Mouse (Mus musculus): ENCODE measurements at regions not wholly inside any gene's neighbourhood (a gene's known extent, or its start where the extent isn't known, plus 50 kb on each side); places are given as distances from the start of the nearest gene placed in this dataset.

DNA sequence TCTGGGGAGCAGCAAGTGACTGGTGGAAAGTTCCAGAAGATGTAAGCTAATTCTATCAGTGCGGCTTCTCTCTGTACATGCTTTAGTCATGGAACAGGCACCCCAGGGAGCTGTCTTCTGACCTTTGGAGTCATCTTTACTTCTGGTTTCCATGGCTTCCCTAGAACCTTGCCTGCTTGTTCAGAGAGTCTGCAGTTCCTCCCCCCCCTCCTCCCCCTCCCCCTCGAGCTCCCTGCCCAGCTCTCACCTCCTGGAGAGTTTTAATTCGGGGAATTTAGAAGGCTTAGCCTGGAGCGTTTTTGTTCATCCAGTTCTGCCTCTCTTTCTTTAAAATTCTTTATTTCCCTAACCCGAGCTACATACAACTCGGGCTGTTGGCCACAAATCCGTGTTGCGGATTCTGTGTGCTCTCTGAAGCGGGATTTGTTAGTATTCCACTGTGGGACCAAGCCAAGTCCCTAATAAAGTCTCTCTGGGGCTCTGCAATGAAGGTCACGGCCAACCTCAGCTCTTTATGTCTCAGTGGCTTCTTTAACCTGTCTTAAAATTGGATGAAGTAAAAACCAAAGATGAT, 414.6 kb upstream of the Mki67 start:
- Histone ChIP-seq H3K27ac (ENCODE audit: control insufficient read depth, low read depth, low read length) (no peak overlapping the region), H3K9me3 (replicated peaks; ENCODE audit: insufficient read depth, low read length) (no peaks in the 10 kb centered on the region), H3K36me3 (ENCODE audit: control insufficient read depth in 1 of 2, insufficient read depth in 2 of 2, low read length in 2 of 2) (no peaks in the 10 kb centered on the region), H3K4me3 (ENCODE audit: control insufficient read depth in 1 of 2, insufficient read depth in 1 of 2, low read depth in 2 of 2, low read length in 2 of 2) (no peak overlapping the region), H3K4me1 (ENCODE audit: control insufficient read depth in 1 of 2, insufficient read depth in 2 of 2, low read length in 2 of 2) (no peaks in the 10 kb centered on the region), H3K27me3 (ENCODE audit: control insufficient read depth in 1 of 2, insufficient read depth in 2 of 2, low read length in 2 of 2) (no peaks in the 10 kb centered on the region), H3K79me2 (ENCODE audit: control insufficient read depth, insufficient read depth, low read length, poor library complexity) (no peaks in the 10 kb centered on the region), H3K9ac (ENCODE audit: control insufficient read depth, low read depth, low read length, poor library complexity, severe bottlenecking) (no peak overlapping the region)
- DNase-seq (ENCODE audit: low read depth, low spot score): no peak
- TF ChIP-seq E2F4 (IDR thresholded peaks at IDR 0.05; ENCODE audit: borderline replicate concordance, low read depth, low read length) (no peak), MAZ (IDR thresholded peaks at IDR 0.05; ENCODE audit: low read depth, low read length) (no peak), TCF12 (IDR thresholded peaks at IDR 0.05; ENCODE audit: low read depth, low read length) (no peak), ZC3H11A (IDR thresholded peaks at IDR 0.05; ENCODE audit: low read depth, low read length) (no peak), NRF1 (IDR thresholded peaks at IDR 0.05; ENCODE audit: insufficient read depth, low read depth, low read length, poor library complexity, severe bottlenecking) (no peak), MEF2A (IDR thresholded peaks at IDR 0.05; ENCODE audit: extremely low read depth, insufficient replicate concordance, low read depth, low read length, poor library complexity, severe bottlenecking) (no peak), ETS1 (IDR thresholded peaks at IDR 0.05; ENCODE audit: low read depth, low read length) (no peak), POLR2AphosphoS2 (IDR thresholded peaks at IDR 0.05; ENCODE audit: low read length) (no peak), ZNF384 (IDR thresholded peaks at IDR 0.05; ENCODE audit: low read depth, low read length) (no peak), UBTF (IDR thresholded peaks at IDR 0.05; ENCODE audit: borderline replicate concordance, insufficient read depth, low read depth, low read length) (no peak), JUND (IDR thresholded peaks at IDR 0.05; ENCODE audit: low read depth, low read length) (no peak), ZKSCAN1 (IDR thresholded peaks at IDR 0.05; ENCODE audit: low read depth, low read length) (no peak), ZMIZ1 (IDR thresholded peaks at IDR 0.05; ENCODE audit: low read depth, low read length) (no peak), CHD2 (IDR thresholded peaks at IDR 0.05; ENCODE audit: low read length) (no peak)

DNA sequence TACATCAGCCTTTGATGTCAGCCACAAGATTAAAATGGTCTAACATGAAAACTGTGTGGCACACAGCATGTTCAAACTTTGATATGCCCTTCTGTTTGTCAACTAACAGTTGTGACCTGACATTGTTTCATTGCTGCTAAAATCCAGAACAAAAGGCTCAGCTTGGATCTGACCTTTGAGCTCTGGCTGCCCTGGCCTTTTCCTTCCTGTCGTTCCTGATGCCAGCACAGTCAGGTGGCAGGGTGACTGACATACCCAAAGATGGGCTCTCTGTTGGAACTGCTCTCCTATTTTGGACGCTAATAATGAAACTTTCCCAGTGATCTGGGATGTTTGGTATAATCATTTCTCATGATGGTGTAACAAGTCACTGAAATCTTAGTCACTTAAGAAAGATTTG, 416.8 kb upstream of the Mki67 start:
- H3K9me3 ChIP-seq (replicated peaks; ENCODE audit: insufficient read depth, low read length): no peaks in the 10 kb centered on the region
- no peak overlapping the region for H3K27ac ChIP-seq (ENCODE audit: control insufficient read depth, low read depth, low read length)
- no peaks in the 10 kb centered on the region for H3K79me2 ChIP-seq (ENCODE audit: control insufficient read depth, insufficient read depth, low read length, poor library complexity)
- no peaks in the 10 kb centered on the region for H3K36me3 ChIP-seq (ENCODE audit: control insufficient read depth in 1 of 2, insufficient read depth in 2 of 2, low read length in 2 of 2)
- H3K4me1 ChIP-seq (ENCODE audit: control insufficient read depth in 1 of 2, insufficient read depth in 2 of 2, low read length in 2 of 2): no peaks in the 10 kb centered on the region
- TF ChIP-seq MYB (IDR thresholded peaks at IDR 0.05; ENCODE audit: low read depth, low read length) (no peak), POLR2A (IDR thresholded peaks at IDR 0.05; ENCODE audit: control insufficient read depth in 1 of 2, insufficient read depth in 1 of 2, low read depth in 1 of 2, low read length in 2 of 2, poor library complexity in 1 of 2) (no peak), USF2 (IDR thresholded peaks at IDR 0.05; ENCODE audit: borderline replicate concordance in 1 of 2, insufficient read depth in 1 of 2, low read depth in 1 of 2, low read length in 2 of 2) (no peak)
- DNase-seq (ENCODE audit: low read depth, low spot score): no peak
- H3K4me3 ChIP-seq (ENCODE audit: control insufficient read depth in 1 of 2, insufficient read depth in 1 of 2, low read depth in 2 of 2, low read length in 2 of 2): no peak overlapping the region
- no peaks in the 10 kb centered on the region for H3K27me3 ChIP-seq (ENCODE audit: control insufficient read depth in 1 of 2, insufficient read depth in 2 of 2, low read length in 2 of 2)
- H3K9ac ChIP-seq (ENCODE audit: control insufficient read depth, low read depth, low read length, poor library complexity, severe bottlenecking): no peak overlapping the region

Data from MEL (cell line).